Mouse (Mus musculus) brain, embryonic 18.5 days (tissue): Measurements from ENCODE around the gene Rdh19.
"Not testable (repeated sequence)": the region's sequence is repeated elsewhere in the genome, so short reads cannot be mapped to it uniquely, and the experiment has no call there.

Source experiments
- DNase-seq: peaks from one replicate; pipeline ENCODE4 v3.0.0-alpha.2; 2012; ENCODE audit warnings: low read depth, low spot score

Gene Rdh19

DNA sequence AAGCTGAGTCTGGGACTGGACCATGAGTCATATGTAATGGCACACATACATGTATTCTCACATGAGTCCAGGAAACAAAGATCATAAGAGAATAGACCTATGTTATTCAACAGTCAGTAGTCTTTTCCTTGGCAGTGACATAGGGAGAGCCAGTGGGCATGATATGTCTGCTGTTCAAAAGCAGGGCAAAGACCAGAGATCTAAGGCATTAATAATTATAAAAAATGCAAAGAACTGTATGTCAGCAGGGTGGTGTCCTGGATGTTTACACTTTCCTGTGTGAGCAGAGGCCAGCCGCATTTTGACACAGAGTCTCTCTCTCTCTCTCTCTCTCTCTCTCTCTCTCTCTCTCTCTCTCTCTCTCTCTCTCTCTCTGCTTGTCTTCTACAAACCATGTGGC is at the start of gene Rdh19:
Rdh19 (plus strand) TSS at position 301 of the 400 bp plus-strand sequence.
- DNase-seq, result no peak

- DNase-seq, result no peak
Observed at GRCm38 (mm10) chr10:127800891-127801290, 48.8 kb upstream of the Rdh19 start, which contains the start of gene Rdh16. Gene Rdh16 (plus strand): TSS chr10:127801152.

DNA sequence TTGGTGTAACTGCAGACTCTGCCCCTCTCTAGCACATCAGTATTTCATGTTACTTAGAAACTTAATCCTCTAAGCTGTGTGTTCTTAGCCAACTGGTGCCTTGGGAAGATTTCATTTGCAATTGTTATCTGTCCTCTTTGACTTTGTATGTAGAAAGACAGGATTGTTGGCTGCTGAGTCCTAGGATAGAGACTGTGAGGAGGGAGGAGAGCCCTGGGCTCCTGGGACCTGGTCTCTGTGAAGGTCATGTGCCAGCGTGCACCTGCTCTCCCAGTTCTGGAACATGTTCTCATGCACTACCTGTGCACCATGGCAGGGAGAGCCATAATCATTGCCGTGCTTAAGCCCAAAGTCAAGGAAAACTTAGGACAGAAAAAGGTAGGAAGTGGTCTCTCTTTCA is 48.1 kb upstream of the Rdh19 start:
- DNase-seq, result no peak

DNA sequence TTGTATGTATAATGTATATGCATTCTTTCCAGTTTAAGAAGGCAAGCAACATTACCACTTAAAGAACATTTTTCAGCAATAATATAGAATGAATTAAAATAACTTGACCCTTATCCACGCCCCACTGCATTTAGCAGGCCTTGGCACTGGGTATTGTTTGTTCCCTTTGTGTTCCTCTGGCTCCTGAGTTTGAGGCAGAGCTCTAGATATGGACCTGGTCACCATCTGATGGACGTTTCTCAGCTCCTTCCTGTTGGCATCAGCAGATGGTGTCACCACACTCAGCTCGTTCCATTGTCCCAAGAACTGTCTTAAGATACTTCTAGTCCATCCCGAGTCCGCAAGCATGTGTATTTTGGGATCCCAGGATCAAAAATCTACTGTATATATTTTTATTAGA is 47.5 kb upstream of the Rdh19 start:
- no peak for DNase-seq

- no peak for DNase-seq
Observed at GRCm38 (mm10) chr10:127804416-127804815, 45.3 kb upstream of the Rdh19 start.

DNA sequence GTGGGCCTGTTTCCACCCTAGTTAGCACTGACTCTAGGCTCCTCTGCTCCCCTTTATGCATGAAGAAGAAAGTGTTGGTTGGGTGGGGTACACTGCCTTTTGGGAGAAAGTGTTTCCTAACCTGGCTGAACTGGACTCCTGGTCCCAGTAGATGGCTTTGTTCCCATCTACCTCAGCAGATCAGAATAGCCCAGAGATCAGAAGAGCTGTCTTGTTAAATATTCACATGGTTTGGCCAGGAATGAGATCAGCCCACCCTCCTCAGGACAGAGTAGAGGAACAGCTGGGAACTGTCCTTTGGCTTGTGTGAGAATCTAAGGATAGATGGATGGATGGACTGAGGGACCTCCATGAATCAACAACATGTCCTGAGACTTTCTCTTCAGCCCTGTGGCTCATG is 33.8 kb upstream of the Rdh19 start:
- DNase-seq, result no peak

DNA sequence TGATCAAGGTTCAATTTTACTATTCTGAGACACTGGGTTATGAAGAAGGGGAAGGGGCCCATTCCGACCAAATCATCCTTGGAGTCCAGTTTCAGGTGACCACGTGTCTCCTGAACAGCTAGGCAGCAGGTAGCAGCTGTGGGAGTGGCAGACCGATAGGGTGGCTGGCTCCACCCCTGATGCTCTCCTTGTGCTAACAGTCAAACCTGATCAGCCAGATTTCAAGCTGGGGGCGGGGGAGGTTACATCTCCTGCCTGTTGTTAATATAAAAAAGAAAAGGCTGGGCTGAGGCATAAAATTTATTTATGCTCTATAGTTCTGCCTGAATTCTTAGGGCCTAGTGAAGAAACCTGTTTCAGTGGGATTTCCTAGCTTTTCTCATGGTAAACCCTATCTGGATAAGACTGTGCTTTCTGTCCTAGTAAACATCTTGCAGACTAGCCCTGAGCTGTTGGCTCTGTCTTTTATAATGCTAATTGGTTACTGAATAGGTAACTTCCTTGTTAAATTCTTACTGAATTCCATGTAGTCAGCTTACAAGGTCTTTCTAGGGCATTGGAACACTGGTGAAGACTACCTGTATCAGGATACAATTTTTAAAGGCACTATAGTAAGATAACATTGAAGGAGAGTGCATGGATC is 32.3 kb upstream of the Rdh19 start:
- not testable (repeated sequence) for DNase-seq

GRCm38 (mm10) chr10:127821806-127822205 is 27.9 kb upstream of the Rdh19 start:
- not testable (repeated sequence) for DNase-seq

DNA sequence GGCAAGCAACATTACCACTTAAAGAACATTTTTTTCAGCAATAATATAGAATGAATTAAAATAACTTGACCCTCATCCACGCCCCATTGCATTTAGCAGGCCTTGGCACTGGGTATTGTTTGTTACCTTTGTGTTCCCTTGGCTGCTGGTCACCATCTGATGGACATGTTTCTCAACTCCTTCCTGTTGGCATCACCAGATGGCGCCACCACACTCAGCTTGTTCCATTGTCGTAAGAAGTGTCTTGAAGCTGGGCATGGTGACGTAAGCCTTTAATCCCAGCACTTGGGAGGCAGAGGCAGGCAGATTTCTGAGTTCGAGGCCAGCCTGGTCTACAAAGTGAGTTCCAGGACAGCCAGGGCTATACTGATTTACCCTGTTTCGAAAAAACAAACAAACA is 24.3 kb upstream of the Rdh19 start:
- DNase-seq, result no peak

DNA sequence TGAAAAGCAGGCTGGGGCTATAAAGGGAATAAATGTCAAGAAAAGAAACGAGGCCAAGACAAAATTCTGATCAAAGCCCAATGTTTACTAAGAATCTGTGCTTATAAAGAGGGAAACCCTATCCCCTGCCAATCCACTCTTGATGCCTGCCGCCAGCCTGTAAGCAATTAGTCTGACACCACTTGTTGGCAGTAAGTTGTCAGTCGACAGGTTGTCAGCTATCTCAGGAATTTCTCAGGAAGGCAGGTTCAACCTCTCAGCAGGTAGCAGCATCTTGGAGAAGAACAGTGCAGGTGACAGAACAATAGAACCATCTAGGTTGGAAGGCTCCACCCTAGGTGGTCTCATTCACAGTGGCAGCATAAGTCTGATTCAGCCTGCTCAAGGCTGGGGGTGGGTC is 20.6 kb upstream of the Rdh19 start:
- DNase-seq, result peak; percentile 16

GRCm38 (mm10) chr10:127834186-127834585 is 15.5 kb upstream of the Rdh19 start:
- not testable (repeated sequence) for DNase-seq

DNA sequence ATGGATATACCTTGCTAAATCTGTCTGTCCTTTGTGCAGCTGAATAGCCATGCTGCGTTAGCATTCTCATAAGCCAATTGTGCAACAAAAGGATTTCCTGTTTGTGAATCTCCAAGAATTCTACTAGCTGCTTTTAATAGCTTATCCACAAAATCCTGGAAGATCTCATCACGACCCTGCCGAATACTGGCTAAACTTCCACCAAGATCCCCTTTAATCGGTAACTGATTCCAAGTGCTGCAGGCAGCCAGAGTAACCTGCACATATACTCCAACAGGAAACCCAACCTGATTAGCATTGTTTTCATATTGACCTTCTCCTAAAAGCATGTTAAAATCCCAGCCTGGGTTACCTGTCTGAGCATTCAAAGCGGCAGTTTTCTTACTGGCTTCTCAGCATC is 14.4 kb upstream of the Rdh19 start:
- no peak for DNase-seq

DNA sequence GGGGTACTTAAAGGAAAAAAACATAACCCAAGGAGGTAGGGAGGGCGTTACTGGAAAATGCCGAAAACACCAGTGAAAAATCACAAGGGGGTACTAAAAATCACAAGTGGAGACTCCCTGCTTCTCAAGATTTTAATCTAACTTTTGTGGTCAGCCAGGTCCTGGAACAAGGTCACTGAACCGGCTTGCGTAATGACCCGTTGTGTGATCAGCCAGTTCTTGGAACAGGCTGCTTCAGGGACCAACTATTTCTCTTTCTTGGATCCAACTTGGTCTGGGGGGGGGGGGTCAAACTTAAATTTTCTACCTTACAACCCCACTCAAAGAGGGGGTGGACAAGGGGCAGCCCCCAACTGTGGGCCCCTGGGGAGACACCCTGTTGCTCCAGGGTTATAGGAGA is 11.9 kb upstream of the Rdh19 start:
- DNase-seq, result not testable (repeated sequence)

DNA sequence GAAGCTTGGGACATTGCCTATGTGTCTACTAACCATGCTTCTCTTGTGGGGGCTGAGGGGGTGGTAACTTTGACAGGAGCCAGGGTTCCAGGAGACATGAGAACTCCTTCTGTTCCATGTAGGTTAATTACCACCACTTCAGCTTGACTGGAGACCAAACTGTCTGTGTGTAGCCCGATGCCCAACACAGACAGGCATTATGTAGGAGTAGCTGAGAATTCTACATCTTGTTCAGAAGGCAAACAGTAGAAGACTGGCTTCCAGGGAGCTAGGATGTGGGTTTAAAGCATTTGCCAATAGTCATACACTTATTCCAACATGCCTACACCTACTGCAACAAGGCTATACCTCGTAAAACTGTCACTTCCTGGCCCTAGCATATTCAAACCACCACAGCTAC is 11.2 kb upstream of the Rdh19 start:
- no peak for DNase-seq

GRCm38 (mm10) chr10:127840776-127841175 is 9.0 kb upstream of the Rdh19 start:
- DNase-seq, result no peak

GRCm38 (mm10) chr10:127845945-127846344 is 3.8 kb upstream of the Rdh19 start:
- DNase-seq, result not testable (repeated sequence)

DNA sequence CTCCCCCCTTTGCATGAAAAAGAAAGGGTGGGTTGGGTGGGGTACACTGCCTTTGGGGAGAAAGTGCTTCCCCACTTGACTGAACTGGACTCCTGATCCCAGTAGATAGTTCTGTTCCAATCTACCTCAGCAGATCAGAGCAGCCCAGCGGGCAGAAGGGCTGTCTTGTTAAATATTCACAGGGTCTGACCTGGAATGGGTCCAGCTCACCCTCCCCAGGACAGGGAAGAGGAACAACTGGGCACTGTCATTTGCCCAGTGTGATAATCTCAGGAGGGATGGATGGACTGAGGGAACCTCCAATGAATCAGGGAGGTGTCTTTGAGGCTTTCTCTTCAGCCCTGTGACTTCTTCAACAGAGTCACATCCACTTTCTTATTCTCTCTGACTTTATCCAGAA is 1.6 kb upstream of the Rdh19 start:
- DNase-seq, result no peak

DNA sequence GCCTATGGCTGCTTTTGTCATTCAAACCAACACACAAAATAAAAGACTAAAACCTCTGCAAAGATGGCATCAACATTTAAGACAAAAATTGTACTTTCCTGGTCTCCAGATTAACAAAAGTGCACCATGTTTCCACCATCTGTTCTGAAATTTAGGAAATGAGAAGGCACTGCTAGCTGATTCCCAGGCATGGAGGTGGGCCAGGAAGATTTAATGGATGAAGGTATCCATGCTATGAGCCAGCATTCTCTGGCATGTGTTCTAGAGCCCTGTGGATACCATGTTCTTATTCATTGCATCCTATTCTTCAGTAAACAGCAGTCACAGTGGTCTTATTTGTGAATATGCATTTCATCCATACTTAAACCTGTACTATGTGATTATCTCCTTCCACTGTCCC is 6.6 kb downstream of the Rdh19 start:
- no peak for DNase-seq

GRCm38 (mm10) chr10:127864931-127865330 is 15.2 kb downstream of the Rdh19 start:
- DNase-seq, result no peak

DNA sequence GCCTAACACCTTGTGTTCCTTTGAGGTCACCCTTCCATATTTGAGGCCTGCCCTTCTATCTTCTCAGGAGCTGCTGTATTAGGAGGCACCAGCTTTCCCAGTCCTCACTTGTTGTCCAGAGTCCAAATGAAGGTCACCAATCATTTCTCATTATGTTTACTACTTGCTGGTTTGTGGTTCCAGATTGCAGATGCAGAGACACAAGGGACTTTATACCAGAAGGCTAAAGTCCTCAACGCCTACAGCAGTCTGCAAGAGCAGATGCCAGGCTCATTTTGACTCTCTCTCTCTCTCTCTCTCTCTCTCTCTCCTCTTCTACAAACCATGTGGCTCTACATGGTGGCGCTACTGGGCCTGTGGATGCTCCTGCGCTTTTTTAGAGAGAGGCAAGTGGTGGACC is 16.5 kb downstream of the Rdh19 start, which contains the start of gene Rdh16f2:
Rdh16f2 (plus strand) TSS at position 243 of the 400 bp plus-strand sequence.
- no peak for DNase-seq

DNA sequence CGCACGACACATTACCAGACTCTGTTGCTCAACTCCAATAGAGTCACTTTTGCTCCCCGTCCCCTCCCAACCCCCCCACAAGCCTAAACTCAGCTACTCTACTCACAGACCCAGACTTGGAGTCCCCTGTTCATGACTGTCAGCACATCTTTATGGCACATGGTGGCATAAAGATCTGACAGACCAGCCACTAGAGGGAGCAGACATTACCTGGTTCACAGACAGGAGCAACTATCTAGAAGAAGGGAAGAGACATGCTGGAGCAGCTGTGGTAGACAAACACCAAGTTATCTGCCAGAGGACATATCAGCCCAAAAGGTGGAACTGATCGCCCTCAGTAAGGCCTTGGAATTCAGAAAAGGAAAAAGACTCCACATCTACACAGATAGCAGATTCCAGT is 22.8 kb downstream of the Rdh19 start:
- no peak for DNase-seq

- no peak for DNase-seq
Observed at GRCm38 (mm10) chr10:127877681-127878080, 28.0 kb downstream of the Rdh19 start.

DNA sequence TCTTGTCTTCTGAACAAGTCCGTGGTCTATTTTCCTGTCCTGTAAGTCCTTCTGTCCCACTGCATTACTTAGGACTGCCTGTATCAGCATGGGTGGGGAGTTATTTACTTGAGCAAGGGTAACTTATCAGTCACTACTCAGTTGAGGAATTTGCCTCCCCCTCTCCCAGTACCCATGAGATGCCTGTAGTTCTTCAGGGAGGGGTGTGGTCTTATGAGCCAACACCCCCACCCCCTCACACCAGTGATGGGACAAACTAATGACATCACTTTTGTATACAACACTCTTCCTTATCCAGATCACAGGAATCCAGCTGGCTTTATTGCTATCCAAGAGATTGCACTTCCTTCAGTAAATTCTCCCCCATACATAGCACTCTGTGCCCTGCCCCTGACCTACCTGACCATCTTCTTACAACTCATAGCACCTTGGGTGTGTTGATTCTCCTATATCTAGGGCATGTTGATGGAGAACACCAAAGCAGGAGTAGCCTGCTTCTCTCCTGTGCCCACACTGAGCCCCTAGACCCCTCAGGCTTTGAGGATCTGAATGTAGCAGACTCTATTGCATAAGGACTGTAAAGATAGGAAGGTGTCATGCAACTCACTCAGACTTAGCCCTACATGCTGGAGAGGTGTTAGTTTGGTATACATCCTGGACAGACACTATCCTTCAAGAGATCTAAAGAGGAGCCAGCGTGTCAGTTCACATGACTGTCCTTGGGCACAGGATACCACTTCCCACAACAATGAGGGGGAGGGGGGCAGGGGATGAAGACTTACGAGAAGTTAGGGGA is 28.7 kb downstream of the Rdh19 start:
- no peak for DNase-seq
